Mouse (Mus musculus): Measurements from ENCODE around the gene Gm17482.

GRCm38 (mm10) chr6:115268551-115269385 is 41.6 kb downstream of the Gm17482 start:
- TF ChIP-seq CTCF (IDR thresholded peaks at IDR 0.05; ENCODE audit: insufficient read depth, low read depth, low read length), result no peak
- no peak for TF ChIP-seq POLR2A (IDR thresholded peaks at IDR 0.05; ENCODE audit: insufficient read depth, low read depth, low read length)
